Mouse (Mus musculus): Measurements from ENCODE around the gene Mymk. TPM values are rescaled to one million over a fixed set of nuclear protein-coding genes. Genes with fewer than 3 reads are reported as not detected.
A peak's percentile ranks its signal among the peaks of the same experiment; 100 is the strongest.

Mymk gene
- polyA plus RNA-seq, 1 experiment: 0.19 TPM

- H3K4me3 ChIP-seq (replicated peaks; ENCODE audit: extremely low read depth, low read depth, low read length): peak within 1 kb of the TSS; percentile 26
- DNase-seq: peak; percentile 74
- TF ChIP-seq CTCF (IDR thresholded peaks at IDR 0.05; ENCODE audit: insufficient read depth, low read length) (no peak), POLR2A (IDR thresholded peaks at IDR 0.05; ENCODE audit: borderline replicate concordance, extremely low read depth, low read depth, low read length) (peak; percentile 23; the same call in 1 of the 2 replicates)
- H3K4me1 ChIP-seq (ENCODE audit: control insufficient read depth, insufficient read depth, low read length): peaks cover 4% of the 10 kb centered on the region; the same call in 1 of the 2 replicates
- 1% methylated on average over 38 of the region's 38 CpGs for WGBS
Measured at GRCm38 (mm10) chr2:27027618-27028436, 44.2 kb downstream of the Mymk start, which contains the start of gene Slc2a6. Gene Slc2a6, minus strand, starts transcription at chr2:27027998.

GRCm38 (mm10) chr2:27026857-27027617, 44.9 kb downstream of the Mymk start:
- DNase-seq: no peak
- TF ChIP-seq POLR2A (IDR thresholded peaks at IDR 0.05; ENCODE audit: borderline replicate concordance, extremely low read depth, low read depth, low read length) (no peak), CTCF (IDR thresholded peaks at IDR 0.05; ENCODE audit: insufficient read depth, low read length) (no peak)
- 70% methylated on average over 10 of the region's 10 CpGs for WGBS
- no peak overlapping the region for H3K4me3 ChIP-seq (replicated peaks; ENCODE audit: extremely low read depth, low read depth, low read length)
- peaks cover 4% of the 10 kb centered on the region; the same call in 1 of the 2 replicates for H3K4me1 ChIP-seq (ENCODE audit: control insufficient read depth, insufficient read depth, low read length)

GRCm38 (mm10) chr2:27026332-27026731, 45.6 kb downstream of the Mymk start:
- 93% methylated on average over 3 of the region's 3 CpGs for WGBS
- peaks cover 4% of the 10 kb centered on the region; the same call in 1 of the 2 replicates for H3K4me1 ChIP-seq (ENCODE audit: control insufficient read depth, insufficient read depth, low read length)
- no peak for TF ChIP-seq CTCF (IDR thresholded peaks at IDR 0.05; ENCODE audit: insufficient read depth, low read length)
- TF ChIP-seq POLR2A (IDR thresholded peaks at IDR 0.05; ENCODE audit: borderline replicate concordance, extremely low read depth, low read depth, low read length): no peak
- H3K4me3 ChIP-seq (replicated peaks; ENCODE audit: extremely low read depth, low read depth, low read length): no peak overlapping the region
- DNase-seq: no peak

- TF ChIP-seq CTCF (IDR thresholded peaks at IDR 0.05; ENCODE audit: insufficient read depth, low read length): no peak
- no peak for TF ChIP-seq POLR2A (IDR thresholded peaks at IDR 0.05; ENCODE audit: borderline replicate concordance, extremely low read depth, low read depth, low read length)
- WGBS: 77% methylated on average over 3 of the region's 3 CpGs
- DNase-seq: no peak
Measured at GRCm38 (mm10) chr2:27025545-27025944, 46.4 kb downstream of the Mymk start.

GRCm38 (mm10) chr2:27024136-27024535, 47.8 kb downstream of the Mymk start:
- Histone ChIP-seq H3K4me3 (replicated peaks; ENCODE audit: extremely low read depth, low read depth, low read length) (no peak overlapping the region), H3K4me1 (ENCODE audit: control insufficient read depth, insufficient read depth, low read length) (peaks cover 4% of the 10 kb centered on the region; the same call in 1 of the 2 replicates)
- no peak for DNase-seq
- WGBS: 72% methylated on average over 14 of the region's 14 CpGs
- no peak for TF ChIP-seq POLR2A (IDR thresholded peaks at IDR 0.05; ENCODE audit: borderline replicate concordance, extremely low read depth, low read depth, low read length)
- TF ChIP-seq CTCF (IDR thresholded peaks at IDR 0.05; ENCODE audit: insufficient read depth, low read length): no peak

More at GRCm38 (mm10) chr2:27025545-27025944, 46.4 kb downstream of the Mymk start:
- peaks cover 4% of the 10 kb centered on the region; the same call in 1 of the 2 replicates for H3K4me1 ChIP-seq (ENCODE audit: control insufficient read depth, insufficient read depth, low read length)
- no peak overlapping the region for H3K4me3 ChIP-seq (replicated peaks; ENCODE audit: extremely low read depth, low read depth, low read length)

GRCm38 (mm10) chr2:27022612-27023011, 49.4 kb downstream of the Mymk start:
- Histone ChIP-seq H3K4me1 (ENCODE audit: control insufficient read depth, insufficient read depth, low read length) (no peaks in the 10 kb centered on the region), H3K4me3 (replicated peaks; ENCODE audit: extremely low read depth, low read depth, low read length) (no peak overlapping the region)
- DNase-seq: no peak
- no peak for TF ChIP-seq POLR2A (IDR thresholded peaks at IDR 0.05; ENCODE audit: borderline replicate concordance, extremely low read depth, low read depth, low read length)
- TF ChIP-seq CTCF (IDR thresholded peaks at IDR 0.05; ENCODE audit: insufficient read depth, low read length): no peak
- WGBS: 56% methylated on average over 6 of the region's 6 CpGs

GRCm38 (mm10) chr2:27021103-27021502, 50.9 kb downstream of the Mymk start:
- Histone ChIP-seq H3K4me3 (replicated peaks; ENCODE audit: extremely low read depth, low read depth, low read length) (no peak overlapping the region), H3K4me1 (ENCODE audit: control insufficient read depth, insufficient read depth, low read length) (no peaks in the 10 kb centered on the region)
- WGBS: 86% methylated on average over 1 of the region's 1 CpGs
- DNase-seq: no peak
- TF ChIP-seq CTCF (IDR thresholded peaks at IDR 0.05; ENCODE audit: insufficient read depth, low read length) (no peak), POLR2A (IDR thresholded peaks at IDR 0.05; ENCODE audit: borderline replicate concordance, extremely low read depth, low read depth, low read length) (no peak)

GRCm38 (mm10) chr2:27019530-27019929, 52.4 kb downstream of the Mymk start:
- no peak overlapping the region for H3K4me3 ChIP-seq (replicated peaks; ENCODE audit: extremely low read depth, low read depth, low read length)
- 92% methylated on average over 2 of the region's 2 CpGs for WGBS
- DNase-seq: no peak
- no peak for TF ChIP-seq CTCF (IDR thresholded peaks at IDR 0.05; ENCODE audit: insufficient read depth, low read length)
- no peak for TF ChIP-seq POLR2A (IDR thresholded peaks at IDR 0.05; ENCODE audit: borderline replicate concordance, extremely low read depth, low read depth, low read length)
- H3K4me1 ChIP-seq (ENCODE audit: control insufficient read depth, insufficient read depth, low read length): no peaks in the 10 kb centered on the region

- Histone ChIP-seq H3K4me1 (ENCODE audit: control insufficient read depth, insufficient read depth, low read length) (no peaks in the 10 kb centered on the region), H3K4me3 (replicated peaks; ENCODE audit: extremely low read depth, low read depth, low read length) (no peak overlapping the region)
- peak; percentile 71 for DNase-seq
- TF ChIP-seq CTCF (IDR thresholded peaks at IDR 0.05; ENCODE audit: insufficient read depth, low read length) (peak; percentile 92), POLR2A (IDR thresholded peaks at IDR 0.05; ENCODE audit: borderline replicate concordance, extremely low read depth, low read depth, low read length) (no peak)
- 44% methylated on average over 5 of the region's 5 CpGs for WGBS
Measured at GRCm38 (mm10) chr2:27017802-27018201, 54.2 kb downstream of the Mymk start.

Other genes starting within 250 kb of the Mymk start
- gene Abo, start 207.2 kb downstream of the Mymk start, polyA plus RNA-seq (2012; rRNA removed): 1.0 TPM in 1 of 2 replicates, not detected in the other
- gene Surf6, start 169.3 kb downstream of the Mymk start, polyA plus RNA-seq (2012; rRNA removed): 6.8 and 10.1 TPM in 2 replicates
- gene Med22, start 161.5 kb downstream of the Mymk start, polyA plus RNA-seq (2012; rRNA removed): 27.6 and 30.9 TPM in 2 replicates
- gene Rpl7a, start 161.4 kb downstream of the Mymk start, polyA plus RNA-seq (2012; rRNA removed): 348 and 458 TPM in 2 replicates
- gene Surf2, start 155.8 kb downstream of the Mymk start, polyA plus RNA-seq (2012; rRNA removed): 18.0 and 21.0 TPM in 2 replicates
- gene Surf1, start 155.6 kb downstream of the Mymk start, polyA plus RNA-seq (2012; rRNA removed): 65.5 and 68.0 TPM in 2 replicates
- 214 and 250 TPM in 2 replicates for gene Surf4, start 138.3 kb downstream of the Mymk start, polyA plus RNA-seq (2012; rRNA removed)
- 0.17 and 0.31 TPM in 2 replicates for gene Stkld1, start 138.1 kb downstream of the Mymk start, polyA plus RNA-seq (2012; rRNA removed)
- gene Rexo4, start 107.8 kb downstream of the Mymk start, polyA plus RNA-seq (2012; rRNA removed): 16.2 and 20.7 TPM in 2 replicates
- gene Adamts13, start 98.8 kb downstream of the Mymk start, polyA plus RNA-seq (2012; rRNA removed): 0.83 and 1.1 TPM in 2 replicates
- gene Cacfd1, start 62.3 kb downstream of the Mymk start, polyA plus RNA-seq (2012; rRNA removed): 43.7 and 49.2 TPM in 2 replicates
- gene Slc2a6, start 44.2 kb downstream of the Mymk start, polyA plus RNA-seq (2012; rRNA removed): 6.2 and 9.5 TPM in 2 replicates
- 50.7 and 73.0 TPM in 2 replicates for gene Adamtsl2, start 7.2 kb upstream of the Mymk start, polyA plus RNA-seq (2012; rRNA removed)
- 0.03 and 0.04 TPM in 2 replicates for gene Fam163b, start 70.3 kb upstream of the Mymk start, polyA plus RNA-seq (2012; rRNA removed)
- gene Dbh, start 93.1 kb upstream of the Mymk start, polyA plus RNA-seq (2012; rRNA removed): 0.17 and 0.18 TPM in 2 replicates
- gene Sardh, start 176.2 kb upstream of the Mymk start, polyA plus RNA-seq (2012; rRNA removed): 15.4 and 16.7 TPM in 2 replicates

All from lung, adult 2 months (tissue).